Mouse (Mus musculus) T-helper 1 cell (primary cell): ENCODE results near the gene Keap1.
"Not testable (repeated sequence)": the region's sequence is repeated elsewhere in the genome, so short reads cannot be mapped to it uniquely, and the experiment has no call there.

ENCODE experiments used
- in situ Hi-C: fragments of 300-600 bp; cut with MboI, MseI; formaldehyde crosslinking; loops from one replicate; pipeline ENCODE4 v1.15.1; 2025; ENCODE audit warnings: high pct_unique_total_duplicates

The Keap1 gene

DNA sequence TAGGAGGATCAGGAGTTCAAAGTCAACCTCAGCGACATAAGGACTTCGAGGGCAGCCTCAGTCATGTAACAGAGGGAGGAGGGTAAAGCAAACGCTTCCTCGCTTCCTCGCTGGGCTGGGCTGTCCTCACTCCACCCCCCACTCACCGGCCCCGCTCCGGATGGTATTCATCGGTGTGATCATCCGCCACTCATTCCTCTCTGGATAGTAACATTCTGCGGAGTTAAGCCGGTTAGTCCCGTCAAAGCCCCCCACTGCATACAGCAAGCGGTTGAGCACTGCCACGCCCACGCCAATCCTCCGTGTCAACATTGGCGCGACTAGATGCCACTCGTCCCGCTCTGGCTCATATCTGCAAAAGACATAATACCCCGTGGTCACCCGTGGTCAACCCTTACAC is 7.6 kb downstream of the Keap1 start:
- in situ Hi-C loops: no loop called here

DNA sequence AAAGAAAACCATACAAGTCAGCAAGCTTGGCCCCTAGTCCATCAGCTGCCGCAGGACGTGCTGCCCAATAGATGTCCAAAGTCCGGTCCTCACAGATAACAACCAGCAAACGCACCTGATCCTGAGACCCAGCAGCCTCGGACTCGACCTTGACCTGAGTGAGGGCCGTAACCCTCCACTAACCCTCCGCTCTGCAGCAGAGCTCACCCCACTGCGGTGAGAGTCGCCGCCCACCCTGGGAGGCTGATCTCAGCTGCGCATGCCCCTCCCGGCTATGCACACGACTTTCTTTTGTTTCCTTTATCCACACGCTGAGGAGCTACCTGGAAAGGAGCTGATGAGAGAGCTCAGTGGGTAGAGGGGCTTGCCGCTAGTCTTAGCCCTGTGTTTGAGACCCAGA is 11.8 kb downstream of the Keap1 start:
- in situ Hi-C loops: no loop called here

DNA sequence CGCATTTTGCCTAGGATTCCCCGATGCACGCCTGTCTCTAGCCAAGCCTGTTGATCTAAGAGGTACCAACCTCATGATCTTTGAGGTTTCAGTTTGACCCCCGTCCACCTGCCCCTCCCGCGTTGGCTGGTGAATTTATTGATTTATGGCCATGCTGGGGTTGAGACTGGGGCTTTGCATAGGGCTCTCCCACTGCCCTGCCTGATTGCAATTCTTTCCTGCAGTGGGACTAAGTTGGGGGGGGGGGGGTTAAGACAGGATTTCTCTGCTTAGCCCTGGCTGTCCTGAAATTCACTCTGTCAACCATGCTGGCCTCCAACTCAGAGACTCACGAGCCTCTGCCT is 13.8 kb downstream of the Keap1 start:
- in situ Hi-C loops: no loop called here

DNA sequence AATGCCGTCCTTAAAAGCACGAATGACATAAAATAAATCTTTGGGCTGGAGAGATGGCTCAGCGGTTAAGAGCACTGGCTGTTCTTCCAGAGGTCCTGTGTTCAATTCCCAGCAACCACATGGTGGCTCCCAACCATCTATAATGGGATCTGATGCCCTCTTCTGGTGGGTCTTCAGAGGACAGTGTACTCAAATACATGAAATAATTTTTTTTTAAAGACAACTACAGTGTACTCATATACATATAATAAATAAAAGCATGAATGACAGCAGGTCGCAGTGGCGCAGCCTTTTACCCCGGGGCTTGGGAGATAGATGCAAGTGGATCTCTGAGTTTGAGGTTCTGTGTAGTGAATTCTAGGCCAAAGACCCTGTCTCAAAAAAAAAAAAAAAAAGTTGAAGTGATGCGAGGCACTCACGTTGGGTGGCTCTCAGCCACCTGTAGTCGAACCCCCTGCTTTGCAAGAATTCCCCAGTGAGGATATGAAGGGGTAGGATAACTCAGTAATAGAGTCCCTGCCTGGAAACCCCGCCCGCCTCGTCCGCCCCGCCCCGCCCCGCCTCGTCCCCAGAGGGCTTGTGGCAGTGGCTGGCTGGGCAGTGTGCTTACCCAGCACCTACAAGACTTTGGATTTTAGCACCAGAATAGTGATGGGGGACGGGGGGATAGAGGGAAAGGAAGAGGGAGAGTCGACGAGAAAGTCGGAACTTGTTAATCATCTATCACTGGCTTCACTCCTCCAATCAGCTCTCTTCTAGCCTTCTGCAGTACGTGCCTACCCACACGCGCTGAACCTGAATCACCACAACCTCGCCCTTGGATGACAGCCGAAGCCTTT is 14.4 kb downstream of the Keap1 start:
- in situ Hi-C loops: no loop called here

DNA sequence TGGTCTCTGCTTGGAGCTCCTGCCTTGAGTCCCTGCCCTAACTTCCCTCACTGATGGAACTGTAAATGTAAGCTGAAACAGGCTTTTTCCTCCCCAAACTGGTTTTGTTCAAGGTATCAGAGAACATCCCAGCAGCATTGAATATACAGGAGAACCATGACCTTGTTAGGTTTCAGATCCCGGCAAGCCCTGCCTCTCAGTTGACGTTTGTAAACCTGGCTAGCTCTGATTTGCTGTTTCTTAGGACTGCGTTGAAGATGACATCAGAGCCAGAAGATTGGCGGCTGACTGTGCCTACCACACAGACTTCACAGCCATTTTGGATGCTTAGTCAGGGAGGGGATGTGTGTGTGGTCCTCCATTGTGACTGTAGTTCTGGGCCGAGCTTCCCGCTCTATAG is 15.3 kb downstream of the Keap1 start:
- in situ Hi-C loops: no loop called here

DNA sequence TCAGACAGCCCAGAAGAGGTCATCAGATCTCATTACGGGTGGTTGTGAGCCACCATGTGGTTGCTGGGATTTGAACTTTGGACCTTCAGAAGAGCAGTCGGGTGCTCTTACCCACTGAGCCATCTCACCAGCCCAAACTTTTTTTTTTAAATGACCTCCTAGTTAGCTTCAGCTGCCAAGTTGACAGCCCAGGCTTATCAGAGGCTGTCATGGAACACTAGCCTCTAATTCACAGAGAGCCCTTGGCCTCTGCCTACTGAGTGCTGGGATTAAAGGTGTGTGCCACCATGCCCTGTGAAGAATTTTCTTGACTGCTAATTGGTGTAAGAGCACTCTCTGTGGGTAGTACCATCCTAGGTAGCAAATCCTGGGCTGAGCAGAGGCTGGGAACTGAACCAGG is 15.7 kb downstream of the Keap1 start:
- in situ Hi-C loops: not testable (repeated sequence)

DNA sequence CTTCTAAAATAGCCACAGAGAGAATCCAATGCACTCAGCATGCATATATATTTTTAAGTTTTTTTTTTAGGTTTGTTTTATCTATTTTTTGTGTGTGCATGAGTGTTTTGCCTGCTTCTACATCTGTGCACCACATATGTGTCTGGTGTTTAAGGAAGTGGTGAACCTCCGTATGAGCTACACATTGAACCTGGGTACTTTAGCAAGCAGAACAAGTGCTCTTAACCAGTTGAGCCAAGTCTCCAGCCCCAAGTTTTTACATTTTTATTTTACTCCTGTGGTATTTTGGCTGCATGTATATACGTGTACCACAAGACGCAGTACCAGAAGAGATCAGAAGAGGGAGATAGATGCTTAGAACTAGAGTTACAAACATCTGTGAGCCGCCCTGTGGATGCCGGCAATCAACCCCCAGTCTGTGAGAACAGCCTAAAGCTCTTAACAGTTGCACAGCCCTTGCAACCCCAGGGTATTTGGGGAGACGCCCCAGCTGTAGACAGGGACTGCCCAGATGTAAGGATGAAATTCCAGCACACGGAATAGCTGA is 17.7 kb downstream of the Keap1 start:
- in situ Hi-C loops: no loop called here

DNA sequence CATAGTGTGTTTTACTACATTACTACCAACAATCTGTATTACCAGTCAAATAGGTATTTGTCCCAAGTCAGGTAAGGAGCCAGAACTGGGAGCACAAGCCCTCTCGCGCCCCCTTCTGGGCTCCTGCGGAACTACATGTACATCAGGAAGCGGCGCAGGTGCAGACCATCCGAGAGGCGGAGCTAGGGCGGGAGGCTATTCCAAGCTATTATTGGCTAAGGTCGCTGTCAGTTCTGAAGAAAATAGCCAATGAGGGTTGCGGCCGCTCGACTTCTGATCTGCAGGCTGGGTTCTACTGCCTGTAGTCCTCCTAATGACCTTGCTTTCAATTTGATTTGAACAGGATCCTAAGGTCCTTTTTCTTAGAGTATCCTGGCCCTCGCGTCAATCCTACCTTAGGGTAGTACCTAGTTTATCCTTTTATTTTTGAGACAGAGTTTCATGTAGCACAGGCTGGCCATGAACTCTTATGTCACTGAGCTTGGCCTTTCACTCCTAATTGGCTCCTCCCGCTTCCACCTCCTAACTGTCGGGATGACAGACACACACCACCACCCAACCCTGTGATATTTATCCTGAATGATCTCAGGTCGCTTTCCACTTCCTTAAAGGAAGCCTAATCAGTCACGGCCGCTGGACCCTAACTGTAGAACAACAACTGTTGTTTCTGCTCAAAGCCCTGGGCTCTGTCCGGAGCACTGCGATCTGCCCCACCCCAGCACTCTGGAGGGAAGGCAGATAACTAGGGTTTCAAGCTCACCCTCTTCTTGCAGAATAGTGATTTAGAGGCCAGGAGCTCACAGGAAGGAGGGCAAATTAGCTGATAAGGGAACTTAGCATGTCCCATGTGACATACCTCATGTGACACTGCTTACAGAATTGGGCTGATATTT is 18.4 kb downstream of the Keap1 start:
- in situ Hi-C loops: no loop called here

DNA sequence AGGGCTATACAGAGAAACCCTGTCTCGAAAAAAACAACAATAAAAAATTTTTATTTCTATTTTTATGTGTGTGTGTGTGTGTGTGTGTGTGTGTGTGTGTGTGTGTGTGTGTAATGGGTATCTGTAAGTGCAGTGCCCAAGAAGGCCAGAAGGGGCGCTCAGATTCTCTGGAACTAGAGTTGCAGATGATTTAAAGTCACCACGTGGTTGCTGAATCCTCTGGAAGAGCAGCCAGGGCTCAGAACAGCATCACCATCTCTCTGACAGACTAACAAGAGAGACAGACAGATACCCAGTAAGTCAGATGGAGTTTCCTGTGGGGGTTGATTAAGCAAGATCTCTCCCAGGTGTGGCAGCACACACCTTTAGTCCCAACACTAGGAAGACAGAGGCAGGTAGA is 19.3 kb downstream of the Keap1 start:
- in situ Hi-C loops: no loop called here

DNA sequence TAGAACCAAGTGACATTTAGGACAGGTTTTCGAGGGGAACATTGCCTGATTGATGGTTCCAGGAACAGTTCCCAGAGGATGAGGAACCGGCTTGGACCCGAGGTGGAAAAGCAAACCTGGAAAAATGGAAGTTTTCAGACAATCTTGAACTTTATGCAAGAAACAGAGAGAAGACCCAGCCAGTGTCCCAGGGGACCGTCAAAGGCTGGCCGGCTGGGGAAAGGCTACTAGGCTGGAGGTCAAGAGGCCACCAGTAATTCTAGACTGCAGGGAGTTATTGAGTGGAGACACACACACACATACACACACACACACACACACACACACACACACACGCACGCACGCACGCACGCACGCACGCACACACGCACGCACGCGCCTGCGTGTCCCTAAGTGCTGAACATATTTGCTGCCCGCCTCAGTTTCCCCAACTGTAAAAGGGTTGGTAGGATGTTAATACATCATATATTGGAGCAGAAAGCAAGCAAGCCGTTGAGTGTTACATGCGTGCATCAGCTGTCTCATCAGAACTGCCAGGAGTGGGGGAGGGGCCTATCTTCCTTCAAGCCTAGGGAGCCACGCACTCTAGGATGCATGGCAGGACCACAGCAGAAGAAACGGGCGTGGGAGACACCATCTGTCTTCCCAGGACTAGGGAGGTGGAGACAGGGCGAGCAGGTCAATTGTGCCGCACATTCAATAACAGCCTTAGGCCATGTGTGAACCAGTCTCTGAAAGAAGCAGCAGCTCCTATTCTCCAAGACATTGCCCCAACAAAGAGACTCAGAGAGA is 22.9 kb downstream of the Keap1 start:
- in situ Hi-C loops: no loop called here

DNA sequence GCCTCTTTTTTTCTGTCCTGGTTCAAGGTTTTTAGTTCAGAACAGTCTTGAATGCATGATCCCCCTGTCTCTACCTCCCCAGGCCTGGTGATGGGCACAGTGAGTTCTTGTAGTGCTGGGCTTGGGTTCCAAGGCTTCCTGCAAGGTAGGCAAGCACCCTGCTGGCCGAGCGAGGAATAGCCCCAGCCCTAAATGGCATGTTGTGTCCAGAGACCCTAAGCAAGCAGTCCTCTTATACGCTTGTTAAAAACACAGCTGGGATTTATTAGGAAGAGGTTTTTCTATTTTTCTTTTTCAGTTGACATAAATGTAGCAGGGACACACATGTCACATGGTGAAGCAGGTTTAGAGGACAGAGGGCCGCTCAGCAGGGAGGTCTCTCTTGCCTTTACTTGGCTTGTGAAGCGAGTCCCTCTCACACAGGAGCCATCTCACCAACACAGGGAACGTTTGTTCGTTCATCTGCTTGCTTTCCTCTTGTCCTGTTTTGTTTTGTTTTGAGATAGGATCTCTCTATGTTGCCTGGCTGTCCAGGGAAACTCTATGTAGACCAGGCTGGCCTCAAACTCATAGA is 25.5 kb downstream of the Keap1 start:
- in situ Hi-C loops: no loop called here

DNA sequence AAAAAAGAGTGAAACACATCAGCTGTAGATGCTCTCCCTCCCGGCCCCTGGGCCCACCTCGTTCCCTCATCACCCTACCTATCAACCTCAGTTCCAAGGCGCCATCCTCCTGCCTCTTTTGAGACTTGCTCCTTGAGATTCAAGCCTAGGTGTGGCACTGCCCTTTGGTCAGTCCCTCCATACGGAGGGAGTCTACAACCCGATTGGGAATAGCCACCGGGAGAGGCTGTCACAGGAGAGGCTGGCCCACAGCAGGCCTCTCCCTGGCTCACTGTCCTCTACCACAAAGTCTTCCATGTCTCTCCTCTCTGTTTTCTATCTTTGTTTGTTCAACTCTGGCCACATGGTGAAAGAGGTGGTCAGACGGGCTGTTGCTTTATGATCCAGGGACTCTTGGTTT is 27.5 kb downstream of the Keap1 start:
- in situ Hi-C loops: no loop called here

DNA sequence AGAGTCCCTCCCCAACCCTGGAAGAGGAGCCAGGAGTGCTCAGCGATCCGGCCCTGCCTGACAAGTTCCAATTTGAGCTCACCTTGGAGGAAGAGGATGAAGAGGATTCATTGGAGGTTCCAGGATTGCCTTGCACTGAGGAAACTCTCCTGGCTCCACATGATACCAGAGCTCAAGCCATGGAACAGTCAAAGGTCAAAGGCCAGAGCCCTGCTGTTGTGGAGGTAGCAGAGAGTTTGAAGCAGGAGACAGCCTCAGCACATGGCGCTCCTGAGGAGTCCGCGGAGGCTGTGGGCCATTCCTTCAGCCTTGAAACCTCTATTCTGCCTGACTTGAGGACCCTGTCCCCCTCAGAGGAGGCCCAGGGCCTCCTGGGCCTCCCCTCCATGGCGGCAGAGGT is 28.3 kb downstream of the Keap1 start:
- in situ Hi-C loops: no loop called here

DNA sequence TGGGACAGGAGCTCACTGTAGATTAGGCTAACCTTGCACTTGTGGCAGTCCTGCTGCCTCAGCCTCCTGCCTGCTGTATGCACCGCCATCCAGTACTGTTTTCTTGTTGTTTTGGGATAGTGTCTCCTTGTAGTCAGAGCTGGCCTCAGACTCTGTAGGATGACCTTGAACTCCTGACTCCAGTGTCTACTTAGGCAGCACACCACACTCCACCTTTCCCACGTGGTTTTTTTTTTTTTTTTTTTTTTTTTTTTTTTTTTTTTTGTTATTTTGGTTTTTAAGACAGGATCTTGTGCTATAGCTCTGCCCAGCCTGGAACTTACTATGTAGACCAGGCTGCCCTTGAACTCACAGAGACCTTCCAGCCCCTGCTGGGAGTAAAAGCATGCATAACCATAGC is 30.5 kb downstream of the Keap1 start:
- in situ Hi-C loops: no loop called here

DNA sequence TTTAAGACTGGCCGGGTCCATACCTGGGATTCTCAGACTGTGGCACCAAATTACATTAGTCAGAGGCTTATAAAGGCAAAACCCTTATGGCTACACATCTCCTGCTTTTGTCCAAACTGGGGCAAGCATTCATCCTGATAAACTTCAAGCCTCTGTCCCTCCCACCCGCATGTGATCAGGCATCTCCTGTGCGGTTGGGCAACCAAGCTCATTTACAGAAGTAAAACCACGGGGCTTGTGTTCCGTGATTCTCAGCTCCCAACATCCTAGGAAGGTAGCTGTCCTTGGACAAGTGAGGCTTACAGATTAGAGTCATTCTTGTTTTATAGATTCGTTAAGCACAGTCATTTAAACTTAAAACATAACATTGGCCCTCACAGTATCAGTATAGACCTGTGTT is 32.3 kb downstream of the Keap1 start:
- in situ Hi-C loops: no loop called here

DNA sequence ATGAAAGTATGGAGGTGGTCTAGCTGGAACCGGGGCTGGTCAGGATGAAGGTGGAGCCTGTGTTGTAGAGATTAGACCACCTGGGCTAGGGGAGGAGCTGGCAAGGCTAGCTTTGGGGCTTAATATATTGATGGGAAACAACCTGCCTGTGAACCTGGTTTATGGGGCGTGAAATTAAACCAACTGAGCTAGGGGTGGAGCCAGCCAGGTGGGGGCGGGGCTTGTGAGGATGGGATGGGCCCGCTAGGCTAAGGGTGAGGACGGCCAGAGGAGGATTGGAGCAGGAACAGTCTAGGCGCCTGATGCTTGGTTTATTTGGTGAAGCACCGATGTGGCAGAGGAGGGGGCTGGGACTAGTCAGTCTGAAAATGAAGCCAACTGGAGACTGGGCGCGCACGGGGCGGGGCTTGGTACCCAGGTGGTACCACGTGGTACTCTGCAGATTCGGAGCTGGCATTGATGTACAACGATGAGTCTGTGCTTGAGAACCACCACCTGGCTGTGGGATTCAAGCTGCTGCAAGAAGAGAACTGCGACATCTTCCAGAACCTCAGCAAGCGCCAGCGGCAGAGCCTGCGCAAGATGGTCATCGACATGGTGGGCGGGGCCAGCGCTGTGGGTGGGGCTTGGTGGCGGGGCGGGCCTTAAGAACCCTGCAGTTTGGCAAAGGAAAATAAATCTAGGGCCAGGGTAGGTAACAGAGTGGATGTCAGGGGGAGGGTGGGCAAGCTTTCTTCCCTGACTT is 34.5 kb downstream of the Keap1 start:
- in situ Hi-C loops: no loop called here

DNA sequence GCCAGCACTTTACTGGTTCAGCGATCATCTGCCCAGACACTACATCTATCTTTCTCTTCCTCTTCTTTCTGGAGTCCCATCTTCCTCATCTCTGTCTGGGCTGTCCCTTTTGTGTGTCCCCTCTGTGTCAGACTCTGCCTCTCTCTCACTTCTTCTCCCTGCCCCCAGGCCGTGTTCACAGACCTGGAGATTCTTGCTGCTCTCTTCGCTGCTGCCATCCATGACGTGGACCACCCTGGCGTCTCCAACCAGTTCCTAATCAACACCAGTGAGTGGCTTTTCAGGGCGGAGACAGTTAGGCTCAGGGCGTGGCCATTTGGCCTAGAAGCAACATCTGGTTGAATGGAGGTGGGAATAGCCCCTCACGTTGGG is 35.0 kb downstream of the Keap1 start:
- in situ Hi-C loops: no loop called here

DNA sequence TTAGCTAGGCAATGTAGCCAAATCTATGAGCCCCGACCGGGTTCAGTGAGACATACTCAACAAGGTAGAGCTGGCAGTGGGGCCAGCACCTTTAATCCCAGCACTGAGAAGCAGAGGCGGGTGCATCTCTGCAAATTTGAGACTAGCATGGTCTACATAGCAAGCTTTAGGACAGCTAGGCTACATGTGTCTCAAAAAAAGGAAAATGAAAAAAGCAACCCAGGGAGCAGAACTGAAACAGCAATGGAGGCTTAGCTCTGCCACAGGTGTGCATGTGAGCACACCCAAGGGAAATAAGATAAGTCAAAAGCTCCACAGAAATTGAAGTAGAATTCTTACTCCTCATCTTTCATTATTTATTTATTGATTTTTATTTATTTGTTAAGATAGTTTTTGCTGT is 40.2 kb downstream of the Keap1 start:
- in situ Hi-C loops: no loop called here

DNA sequence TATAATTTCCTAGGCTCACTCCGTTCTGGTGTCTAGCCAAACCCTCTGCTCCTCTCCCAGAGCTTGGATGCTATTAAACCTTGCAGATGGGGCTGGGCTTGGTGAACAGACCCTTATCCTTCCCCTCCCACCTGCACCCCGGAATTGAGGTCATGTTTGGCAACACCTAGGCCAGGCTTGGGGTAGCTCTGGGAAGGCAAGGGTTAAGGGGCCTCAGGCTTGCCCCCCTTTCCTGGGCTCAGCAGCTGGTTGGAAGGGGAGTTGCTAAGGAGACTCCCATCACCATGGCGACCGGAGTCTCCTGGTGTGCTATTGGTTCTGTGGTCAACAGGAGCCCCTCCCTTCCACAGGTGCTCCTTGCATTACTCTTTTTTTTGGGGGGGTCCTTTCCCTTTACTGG is 41.2 kb downstream of the Keap1 start:
- in situ Hi-C loops: no loop called here

DNA sequence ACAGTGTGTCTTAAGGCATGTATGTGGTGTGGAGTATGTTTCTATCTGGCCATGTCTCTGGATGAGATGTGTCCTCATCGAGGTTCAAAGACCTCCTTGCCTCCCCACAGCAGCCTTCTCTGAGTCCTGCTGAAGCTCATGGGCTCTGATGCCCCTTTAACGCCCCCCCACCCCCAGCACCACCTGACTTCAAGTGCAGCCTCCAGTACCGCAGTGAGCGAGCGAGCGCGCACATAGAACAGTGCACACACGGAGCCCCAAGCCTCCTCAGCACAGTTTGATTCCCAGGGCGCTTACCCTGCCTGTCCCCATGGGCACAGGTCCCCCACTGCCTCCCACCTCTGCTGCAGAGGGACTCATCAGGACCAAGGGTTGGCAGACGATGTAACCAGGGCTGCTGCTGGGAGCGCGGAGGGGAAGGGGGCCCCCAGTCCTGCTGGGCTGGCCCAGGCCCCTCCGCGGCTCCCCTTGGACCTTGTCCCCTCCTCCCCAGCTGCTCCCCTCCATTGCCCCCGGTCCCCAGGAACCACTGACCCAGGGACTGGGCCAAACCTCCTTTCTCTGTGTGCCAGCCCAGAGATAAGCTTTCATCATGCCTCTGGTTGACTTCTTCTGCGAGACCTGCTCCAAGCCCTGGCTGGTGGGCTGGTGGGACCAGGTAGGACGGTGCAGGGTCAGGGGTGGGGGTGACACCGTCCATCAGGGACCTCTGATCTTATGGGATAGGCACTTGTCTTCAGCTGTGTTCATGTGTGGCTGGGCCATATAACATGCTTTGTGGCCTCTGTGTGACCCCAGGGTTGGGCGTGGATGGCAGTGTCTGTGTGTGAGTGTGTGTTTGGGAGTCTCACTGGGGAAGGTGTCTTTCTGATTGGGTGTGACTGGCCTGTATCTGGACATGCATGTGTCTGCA is 42.4 kb downstream of the Keap1 start:
- in situ Hi-C loops: no loop called here
